ENCODE assay signal across 8 mouse cellular contexts in the genomic region with DNA sequence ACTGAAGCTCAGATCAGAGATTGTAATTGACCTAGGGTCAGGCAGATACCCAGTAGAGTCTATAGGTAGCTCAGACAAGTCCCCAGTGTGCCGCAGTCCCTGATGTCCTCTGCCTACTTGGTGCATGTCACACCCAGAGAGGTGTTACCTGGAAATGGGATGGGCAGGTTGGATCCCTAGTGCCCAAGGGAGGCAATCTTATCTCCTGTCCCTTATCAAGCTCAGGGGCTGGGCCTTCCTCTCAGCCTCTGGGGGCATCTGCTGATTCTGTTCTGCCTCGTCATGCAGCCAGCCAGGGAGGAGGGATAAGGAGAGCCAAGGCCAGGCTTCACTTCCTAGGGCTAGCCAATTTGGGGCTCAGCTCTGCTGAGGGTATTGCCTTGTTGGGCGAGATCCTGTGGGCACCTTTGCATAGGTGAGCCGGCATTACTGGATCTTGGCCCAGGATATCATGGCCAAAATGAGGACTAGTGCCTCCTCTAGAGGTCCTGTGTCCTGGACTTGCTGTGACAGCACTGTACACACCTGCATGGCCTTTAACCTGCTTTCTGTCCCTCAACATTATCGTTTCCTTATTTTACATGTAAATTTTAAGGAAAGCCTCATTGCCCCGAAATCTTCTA. TPM values are rescaled to one million over a fixed set of nuclear protein-coding genes. Genes with fewer than 3 reads are reported as not detected.
A peak's percentile ranks its signal among the peaks of the same experiment; 100 is the strongest.
DNase-seq lines count a peak whose midpoint lies in the region; ATAC-seq and TF ChIP-seq lines count a peak whose summit lies in the region.

No protein-coding gene starts in this region.

- peaks cover 38% of the 10 kb centered on the region for H3K36me3 ChIP-seq in embryonic facial prominence, embryonic 10.5 days (replicated peaks)
- H3K36me3 ChIP-seq in intestine, embryonic 15.5 days: peaks cover 17% of the 10 kb centered on the region
- peaks cover 23% of the 10 kb centered on the region for H3K36me3 ChIP-seq in neural tube, embryonic 13.5 days

- no peaks in the 10 kb centered on the region for H3K27me3 ChIP-seq in embryonic facial prominence, embryonic 10.5 days (replicated peaks; ENCODE audit: low read depth, poor library complexity, severe bottlenecking)
- H3K27me3 ChIP-seq in intestine, embryonic 15.5 days (replicated peaks): no peaks in the 10 kb centered on the region
- H3K27me3 ChIP-seq in neural tube, embryonic 13.5 days: no peaks in the 10 kb centered on the region

- no peaks in the 10 kb centered on the region for H3K9me3 ChIP-seq in embryonic facial prominence, embryonic 10.5 days
- no peaks in the 10 kb centered on the region for H3K9me3 ChIP-seq in intestine, embryonic 15.5 days
- no peaks in the 10 kb centered on the region for H3K9me3 ChIP-seq in neural tube, embryonic 13.5 days

- H3K9ac ChIP-seq in intestine, embryonic 15.5 days: peak overlapping the region; percentile 95; the same call in 1 of the 2 replicates
- H3K9ac ChIP-seq in neural tube, embryonic 13.5 days: peak overlapping the region; percentile 95

- ATAC-seq in intestine, embryonic 15.5 days: 0 out of 2 replicates have a peak, but pooled peaks have one; percentile 1
- ATAC-seq in neural tube, embryonic 13.5 days (ENCODE audit: low read depth): no peak

- 78% methylated on average over 6 of the region's 6 CpGs for WGBS in embryonic facial prominence, embryonic 10.5 days
- 71% methylated on average over 6 of the region's 6 CpGs for WGBS in intestine, embryonic 15.5 days
- WGBS in neural tube, embryonic 13.5 days: 86% methylated on average over 6 of the region's 6 CpGs

- H3K27ac ChIP-seq in layer of hippocampus, adult 2 months: no peak overlapping the region
- peak overlapping the region; percentile 97 for H3K27ac ChIP-seq in embryonic facial prominence, embryonic 10.5 days (replicated peaks)
- 0 out of 2 replicates have a peak overlapping the region, but pooled peaks have one; percentile 99 for H3K27ac ChIP-seq in intestine, embryonic 15.5 days
- no peak overlapping the region for H3K27ac ChIP-seq in neural tube, embryonic 13.5 days (replicated peaks)

- H3K4me1 ChIP-seq in embryonic facial prominence, embryonic 10.5 days: peaks cover 40% of the 10 kb centered on the region
- H3K4me1 ChIP-seq in intestine, embryonic 15.5 days (replicated peaks): peaks cover 28% of the 10 kb centered on the region
- H3K4me1 ChIP-seq in neural tube, embryonic 13.5 days (replicated peaks): peaks cover 37% of the 10 kb centered on the region

- no peak for TF ChIP-seq CTCF in layer of hippocampus, adult 2 months (conservative IDR thresholded peaks at IDR 0.05)

- DNase-seq in layer of hippocampus, adult 2 months (ENCODE audit: low spot score in 2 of 2): no peak
- DNase-seq in layer of hippocampus, postnatal 25 days (ENCODE audit: extremely low spot score in 1 of 2, low spot score in 1 of 2): no peak
- DNase-seq in embryonic facial prominence, embryonic 10.5 days (ENCODE audit: low spot score): no peak
- no peak for DNase-seq in adipocyte (ENCODE audit: low spot score)
- no peak for DNase-seq in retina, embryonic 14.5 days (ENCODE audit: low spot score)
- DNase-seq in lung, postnatal 4 days: no peak

- peak overlapping the region; percentile 84 for H3K4me2 ChIP-seq in intestine, embryonic 15.5 days (replicated peaks)
- H3K4me2 ChIP-seq in neural tube, embryonic 13.5 days: peak overlapping the region; percentile 84

- H3K4me3 ChIP-seq in layer of hippocampus, adult 2 months: peak overlapping the region; percentile 70
- peak overlapping the region; percentile 87 for H3K4me3 ChIP-seq in embryonic facial prominence, embryonic 10.5 days
- peak overlapping the region; percentile 81; the same call in 1 of the 2 replicates for H3K4me3 ChIP-seq in intestine, embryonic 15.5 days (replicated peaks)
- H3K4me3 ChIP-seq in neural tube, embryonic 13.5 days: peak overlapping the region; percentile 90

RNA-seq across cellular contexts. Expression of a gene that starts 1.7 kb away (rescaled TPM):
- 10 to 100 TPM; 64.8 to 65.8 TPM for total RNA-seq in layer of hippocampus, adult 2 months (2021)
- total RNA-seq in layer of hippocampus, postnatal 25 days (2021): 10 to 100 TPM; 66.7 to 74.7 TPM
- polyA plus RNA-seq in embryonic facial prominence, embryonic 10.5 days (2016; fragmentation: Nextera tagmentation; extraction: Ambion mirVana): 65.2 and 65.6 TPM in 2 replicates
- 38.3 and 38.7 TPM in 2 replicates for polyA plus RNA-seq in intestine, embryonic 15.5 days (2015; fragmentation: Nextera tagmentation; extraction: Ambion mirVana)
- 35.7 and 38.5 TPM in 2 replicates for polyA plus RNA-seq in neural tube, embryonic 13.5 days (2015; fragmentation: Nextera tagmentation; extraction: Ambion mirVana)

RNA-seq across cellular contexts. Expression of a gene that starts 17.5 kb away (rescaled TPM):
- 10 to 100 TPM; 83.0 to 84.5 TPM for total RNA-seq in layer of hippocampus, adult 2 months (2021)
- total RNA-seq in layer of hippocampus, postnatal 25 days (2021): 10 to 100 TPM; 96.9 to 97.3 TPM
- polyA plus RNA-seq in embryonic facial prominence, embryonic 10.5 days (2016; fragmentation: Nextera tagmentation; extraction: Ambion mirVana): 0.54 TPM in 2 replicates
- 0.24 and 0.28 TPM in 2 replicates for polyA plus RNA-seq in intestine, embryonic 15.5 days (2015; fragmentation: Nextera tagmentation; extraction: Ambion mirVana)
- 2.5 and 3.1 TPM in 2 replicates for polyA plus RNA-seq in neural tube, embryonic 13.5 days (2015; fragmentation: Nextera tagmentation; extraction: Ambion mirVana)

RNA-seq across cellular contexts. Expression of a gene that starts 20.0 kb away (rescaled TPM):
- total RNA-seq in layer of hippocampus, adult 2 months (2021): under 1 TPM; 0.44 to 0.93 TPM
- total RNA-seq in layer of hippocampus, postnatal 25 days (2021): under 1 TPM; 0.35 to 0.47 TPM
- polyA plus RNA-seq in embryonic facial prominence, embryonic 10.5 days (2016; fragmentation: Nextera tagmentation; extraction: Ambion mirVana): 0.13 TPM in 1 of 2 replicates, not detected in the other
- polyA plus RNA-seq in intestine, embryonic 15.5 days (2015; fragmentation: Nextera tagmentation; extraction: Ambion mirVana): 1.8 TPM in 2 replicates
- polyA plus RNA-seq in neural tube, embryonic 13.5 days (2015; fragmentation: Nextera tagmentation; extraction: Ambion mirVana): 0.25 TPM in 1 of 2 replicates, not detected in the other

RNA-seq across cellular contexts. Expression of a gene that starts 31.6 kb away (rescaled TPM):
- total RNA-seq in layer of hippocampus, adult 2 months (2021): not detected
- total RNA-seq in layer of hippocampus, postnatal 25 days (2021): not detected
- polyA plus RNA-seq in embryonic facial prominence, embryonic 10.5 days (2016; fragmentation: Nextera tagmentation; extraction: Ambion mirVana): not detected in 2 replicates
- polyA plus RNA-seq in intestine, embryonic 15.5 days (2015; fragmentation: Nextera tagmentation; extraction: Ambion mirVana): not detected in 2 replicates
- 0.83 TPM in 1 of 2 replicates, not detected in the other for polyA plus RNA-seq in neural tube, embryonic 13.5 days (2015; fragmentation: Nextera tagmentation; extraction: Ambion mirVana)

RNA-seq across cellular contexts. Expression of a gene that starts 41.3 kb away (rescaled TPM):
- 100 to 1,000 TPM; 396 to 403 TPM for total RNA-seq in layer of hippocampus, adult 2 months (2021)
- total RNA-seq in layer of hippocampus, postnatal 25 days (2021): 100 to 1,000 TPM; 356 to 398 TPM
- 412 and 419 TPM in 2 replicates for polyA plus RNA-seq in embryonic facial prominence, embryonic 10.5 days (2016; fragmentation: Nextera tagmentation; extraction: Ambion mirVana)
- polyA plus RNA-seq in intestine, embryonic 15.5 days (2015; fragmentation: Nextera tagmentation; extraction: Ambion mirVana): 103 and 109 TPM in 2 replicates
- polyA plus RNA-seq in neural tube, embryonic 13.5 days (2015; fragmentation: Nextera tagmentation; extraction: Ambion mirVana): 574 and 615 TPM in 2 replicates

Comparison
In these comparisons a context has a peak if more than half of its experiments do, and no peak if none do; other contexts are left out.
1. H3K27ac ChIP-seq: peak in embryonic facial prominence, embryonic 10.5 days (single experiment) and intestine, embryonic 15.5 days (single experiment); none in layer of hippocampus, adult 2 months (single experiment) and neural tube, embryonic 13.5 days (single experiment).
2. Peak in every context shown above with its lines, with median percentiles within 50 percentile points of each other: H3K4me3 ChIP-seq.